Comparison of ENCODE assay signal across 8 mouse cellular contexts in genomic region chr5:140418489-140419441, GRCm38 (mm10). TPM values are rescaled to one million over a fixed set of nuclear protein-coding genes. Genes with fewer than 3 reads are reported as not detected.
DNase-seq lines count a peak whose midpoint lies in the region; ATAC-seq lines count a peak whose summit lies in the region.

Gene Eif3b (plus strand): TSS chr5:140419328.

- ATAC-seq in inflammation-experienced regulatory T-cells, adult 6 months = peak; percentile 88
- peak; percentile 77 for ATAC-seq in megakaryocyte-erythroid progenitor cell, adult 5-6 weeks (replicated peaks; ENCODE audit: low FRiP score, low TSS enrichment, poor library complexity, severe bottlenecking)

- DNase-seq in adrenal gland, adult (ENCODE audit: inconsistent age in 2 of 2, low spot score in 1 of 2) = peak; percentile 92 to 98
- peak; percentile 94 for DNase-seq in embryo, embryonic 10.5 days (ENCODE audit: low spot score)
- DNase-seq in gastrocnemius, postnatal 14 days = peak; percentile 90
- DNase-seq in left cerebral cortex, postnatal 10 days (ENCODE audit: extremely low spot score in 1 of 2, low spot score in 2 of 2) = peak; percentile 85 to 94
- peak; percentile 91 for DNase-seq in right cerebral cortex, postnatal 25 days
- DNase-seq in urinary bladder, postnatal 4 days (ENCODE audit: low spot score in 2 of 2) = peak; percentile 82 to 87

- intact Hi-C loops in gastrocnemius, postnatal 14 days (cut with DNase I; ENCODE audit: low total_unique reads) = loop anchor here (10.0 kb wide), 1 partner anchor 584 kb away; no protein-coding TSS in a partner anchor
- intact Hi-C loops in left cerebral cortex, postnatal 10 days (cut with DNase I) = no loop called here

RNA-seq across cellular contexts. Expression of gene Eif3b, which starts in this region (rescaled TPM):
- total RNA-seq in gastrocnemius, postnatal 14 days (2021) = 10 to 100 TPM; 81.7 to 88.9 TPM
- 10 to 100 TPM; 25.8 to 31.8 (median 29.5) TPM for polyA plus RNA-seq in inflammation-experienced regulatory T-cells, adult 6 months (2017; shearing (Covaris generic))
- 100 to 1,000 TPM; 120 TPM for total RNA-seq in left cerebral cortex, postnatal 10 days (2021)
- 262 and 301 TPM in 2 replicates for total RNA-seq in megakaryocyte-erythroid progenitor cell, adult 5-6 weeks (2014; fragmentation: Nextera tagmentation)
- 239 and 260 TPM in 2 replicates for total RNA-seq in megakaryocyte-erythroid progenitor cell, adult 5-6 weeks (2017)

Comparison
In these comparisons a context has a peak if more than half of its experiments do, and no peak if none do; other contexts are left out.
1. Peak in every context shown above with its lines: DNase-seq and ATAC-seq.